Mouse (Mus musculus) heart, embryonic 13.5 days (tissue): Measurements from ENCODE around the gene Cerkl. TPM values are rescaled to one million over a fixed set of nuclear protein-coding genes. Genes with fewer than 3 reads are reported as not detected.

Experiments
- ATAC-seq: fragments of 200-750 bp; cut with Nextera tagmentation; 2 replicates; pipeline ENCODE4 v1.8.0; 2017; ENCODE audit warnings: moderate TSS enrichment; ENCODE audit not compliant: insufficient number of reproducible peaks, low FRiP score, low TSS enrichment; ENCODE audit errors: extremely low read depth
- H3K27ac ChIP-seq: fragments of 300-500 bp; sonication (generic); replicated peaks from 2 replicates; pipeline ENCODE4 v1.5.1; 2015; ENCODE audit warnings: moderate library complexity, mild to moderate bottlenecking, inconsistent platforms
- H3K27me3 ChIP-seq: fragments of 300-500 bp; sonication (generic); replicated peaks from 2 replicates; pipeline ENCODE4 v1.6.1; 2015; ENCODE audit warnings: mild to moderate bottlenecking, inconsistent platforms
- H3K36me3 ChIP-seq: fragments of 300-500 bp; sonication (generic); 2 replicates; pipeline ENCODE4 v1.6.1; 2015; ENCODE audit warnings: mild to moderate bottlenecking, inconsistent platforms
- H3K4me1 ChIP-seq: fragments of 300-500 bp; sonication (generic); 2 replicates; pipeline ENCODE4 v1.6.1; 2015; ENCODE audit warnings: inconsistent platforms
- H3K4me2 ChIP-seq: fragments of 300-500 bp; sonication (generic); 2 replicates; pipeline ENCODE4 v1.6.1; 2015; ENCODE audit warnings: inconsistent platforms, mild to moderate bottlenecking, moderate library complexity
- H3K4me3 ChIP-seq: fragments of 300-500 bp; sonication (generic); 2 replicates; pipeline ENCODE4 v1.5.1; 2015; ENCODE audit warnings: moderate library complexity, mild to moderate bottlenecking, inconsistent platforms
- H3K9ac ChIP-seq: fragments of 300-500 bp; sonication (generic); 2 replicates; pipeline ENCODE4 v1.6.1; 2015; ENCODE audit warnings: inconsistent platforms, mild to moderate bottlenecking, moderate library complexity
- H3K9me3 ChIP-seq: fragments of 300-500 bp; sonication (generic); 2 replicates; pipeline ENCODE4 v1.6.1; 2016; ENCODE audit warnings: inconsistent platforms
- WGBS: fragments of 180-500 bp; shearing (Covaris S2); methylation state at CpG from one replicate; pipeline ENCODE4 v1.1.7; 2015; ENCODE audit warnings: mixed read lengths; 5-methylcytosine and 5-hydroxymethylcytosine counted together
- polyA plus RNA-seq: library from polyadenylated mRNA; unstranded; fragments of >200 nt; fragmentation: Nextera tagmentation; extraction: Ambion mirVana; gene quantifications from 2 replicates; pipeline ENCODE4 v1.2.1, GENCODE M21; 2015

Cerkl gene
- polyA plus RNA-seq, 1 experiment from 2014 or later, result 0.44 TPM

DNA sequence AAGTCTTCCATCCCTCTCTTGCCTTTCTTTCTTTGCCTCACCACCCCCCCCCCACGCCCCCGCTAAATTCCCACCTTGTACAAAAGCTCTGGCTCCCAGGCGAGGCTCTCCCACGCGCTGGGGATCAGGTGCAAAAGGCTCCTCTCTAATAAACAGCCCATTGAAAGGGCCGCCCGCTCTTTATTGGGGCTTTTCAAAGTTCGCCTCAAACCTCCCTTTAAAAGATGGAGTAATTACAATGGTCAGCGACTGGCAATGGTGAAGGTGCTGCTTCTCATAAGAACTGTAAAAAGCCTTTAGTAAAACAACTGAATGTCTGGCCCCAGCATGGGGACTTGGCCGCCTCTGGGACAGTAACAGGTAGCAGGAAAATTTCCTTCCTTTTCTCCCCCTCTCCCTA lies 939 bp downstream of the Cerkl start:
- no peak for ATAC-seq
- Histone ChIP-seq H3K9ac (no peak overlapping the region), H3K36me3 (no peaks in the 10 kb centered on the region), H3K27ac (no peak overlapping the region), H3K27me3 (peaks cover 83% of the 10 kb centered on the region), H3K4me2 (no peak overlapping the region), H3K4me1 (peaks cover 10% of the 10 kb centered on the region), H3K4me3 (no peak overlapping the region), H3K9me3 (no peaks in the 10 kb centered on the region)
- 9% methylated on average over 10 of the region's 10 CpGs for WGBS

DNA sequence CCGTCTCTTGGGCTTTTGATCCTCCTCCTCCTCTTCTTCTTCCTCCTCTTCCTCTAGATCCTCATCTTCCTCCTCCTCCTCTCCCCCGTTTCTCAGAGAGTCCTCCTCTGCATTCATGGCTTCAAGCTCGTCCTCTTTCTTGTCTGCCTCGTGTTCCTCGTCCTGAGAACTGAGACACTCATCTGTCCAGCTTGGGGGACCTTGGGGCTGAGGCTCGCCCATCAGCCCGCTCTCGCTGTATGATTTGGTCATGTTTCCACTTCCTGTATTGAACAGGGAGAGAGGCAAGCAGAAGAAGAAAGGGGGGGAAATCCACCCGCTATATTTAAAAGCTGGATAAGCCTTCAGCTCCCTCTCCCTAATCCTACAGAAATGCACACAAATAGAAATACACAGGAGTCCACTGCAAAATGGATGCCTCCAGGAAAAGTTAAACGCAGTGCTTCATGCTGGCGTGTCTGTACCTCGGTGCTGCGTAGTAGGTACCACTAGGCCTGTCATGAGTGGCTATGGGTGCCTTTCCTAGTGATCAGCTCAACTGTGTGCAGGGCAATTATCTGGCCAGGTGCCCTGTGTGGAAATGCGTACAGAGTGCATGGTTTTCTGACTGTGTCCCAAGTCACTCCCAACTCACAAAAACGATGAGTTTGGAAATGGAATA lies 1.7 kb downstream of the Cerkl start:
- ATAC-seq, result no peak
- Histone ChIP-seq H3K27me3 (peaks cover 76% of the 10 kb centered on the region), H3K27ac (no peak overlapping the region), H3K36me3 (no peaks in the 10 kb centered on the region), H3K4me1 (peaks cover 10% of the 10 kb centered on the region), H3K4me2 (no peak overlapping the region), H3K9ac (no peak overlapping the region), H3K4me3 (no peak overlapping the region), H3K9me3 (no peaks in the 10 kb centered on the region)
- 20% methylated on average over 15 of the region's 15 CpGs for WGBS

DNA sequence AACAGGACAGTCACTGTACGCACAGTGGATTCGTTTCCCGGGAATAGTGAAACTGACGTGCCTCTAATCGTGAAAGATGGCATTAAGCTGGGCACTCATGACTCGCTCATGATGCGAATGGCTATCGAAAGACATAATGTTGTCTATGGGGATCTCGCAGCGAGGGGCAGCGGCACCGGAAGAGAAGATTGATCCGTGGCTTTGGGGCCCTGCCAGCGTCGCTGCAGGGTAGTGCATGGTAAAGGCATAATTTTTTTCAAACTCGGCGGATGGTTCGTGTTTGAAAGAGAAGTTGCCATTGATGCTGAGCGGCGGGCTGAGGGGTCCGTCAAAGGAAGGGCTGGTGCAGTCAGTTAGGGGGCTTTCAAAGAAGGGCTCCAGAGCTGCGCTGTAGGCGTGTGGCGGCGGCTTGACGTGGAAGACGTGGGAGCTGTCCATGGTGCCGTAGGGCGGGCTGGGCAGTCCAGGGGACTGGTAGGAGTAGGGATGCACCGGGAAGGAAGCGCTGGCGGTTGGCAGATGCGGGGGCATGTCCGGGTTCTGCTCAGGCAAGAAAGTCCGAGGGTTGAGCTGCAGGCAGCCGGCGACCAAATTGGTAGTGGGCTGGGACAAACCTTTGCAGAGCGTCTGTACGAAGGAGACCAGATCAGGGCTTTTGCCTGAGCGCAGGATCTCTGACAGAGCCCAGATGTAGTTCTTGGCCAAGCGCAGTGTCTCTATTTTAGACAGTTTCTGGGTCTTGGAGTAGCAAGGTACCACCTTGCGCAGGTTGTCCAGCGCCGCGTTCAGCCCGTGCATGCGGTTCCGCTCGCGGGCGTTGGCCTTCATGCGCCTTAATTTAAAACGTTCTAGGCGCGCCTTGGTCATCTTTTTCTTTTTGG lies 2.4 kb downstream of the Cerkl start:
- Histone ChIP-seq H3K27ac (no peak overlapping the region), H3K36me3 (no peaks in the 10 kb centered on the region), H3K4me1 (peaks cover 10% of the 10 kb centered on the region), H3K9ac (peak overlapping the region; percentile 40; the same call in 1 of the 2 replicates), H3K9me3 (no peaks in the 10 kb centered on the region), H3K4me2 (peak overlapping the region; percentile 93), H3K4me3 (peak overlapping the region; percentile 58), H3K27me3 (peaks cover 68% of the 10 kb centered on the region)
- 3% methylated on average over 54 of the region's 55 CpGs for WGBS
- ATAC-seq, result no peak

DNA sequence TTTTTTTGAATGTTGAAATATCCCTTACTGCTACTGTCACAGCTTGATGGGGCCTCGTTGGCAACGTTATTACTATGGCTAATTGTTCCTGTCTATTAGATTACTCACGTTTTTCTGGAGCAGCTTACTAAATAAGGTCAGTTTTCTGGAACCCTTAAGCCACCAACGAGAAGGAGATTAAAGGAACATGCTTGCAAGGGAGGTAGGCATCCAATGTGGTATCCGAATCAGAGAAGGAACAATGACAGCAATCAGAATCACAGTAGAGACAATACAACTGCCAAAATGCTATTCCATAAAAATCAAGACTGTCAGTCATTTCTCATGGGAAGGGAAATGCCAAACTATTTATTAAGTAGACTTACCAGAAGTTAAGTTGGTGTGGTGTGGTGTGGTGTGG lies 5.1 kb downstream of the Cerkl start:
- H3K9me3 ChIP-seq, result no peaks in the 10 kb centered on the region
- H3K4me2 ChIP-seq, result no peak overlapping the region
- peaks cover 41% of the 10 kb centered on the region for H3K27me3 ChIP-seq
- H3K36me3 ChIP-seq, result no peaks in the 10 kb centered on the region
- no peak overlapping the region for H3K27ac ChIP-seq
- no peak overlapping the region for H3K9ac ChIP-seq
- 46% methylated on average over 5 of the region's 5 CpGs for WGBS
- no peak overlapping the region for H3K4me3 ChIP-seq
- ATAC-seq, result no peak
- peaks cover 6% of the 10 kb centered on the region for H3K4me1 ChIP-seq

GRCm38 (mm10) chr2:79450684-79451394 lies 5.7 kb downstream of the Cerkl start:
- Histone ChIP-seq H3K4me3 (no peak overlapping the region), H3K27me3 (peaks cover 35% of the 10 kb centered on the region), H3K9me3 (no peaks in the 10 kb centered on the region), H3K4me2 (no peak overlapping the region), H3K9ac (no peak overlapping the region), H3K4me1 (peaks cover 5% of the 10 kb centered on the region), H3K36me3 (no peaks in the 10 kb centered on the region), H3K27ac (no peak overlapping the region)
- 65% methylated on average over 4 of the region's 4 CpGs for WGBS
- ATAC-seq, result no peak

DNA sequence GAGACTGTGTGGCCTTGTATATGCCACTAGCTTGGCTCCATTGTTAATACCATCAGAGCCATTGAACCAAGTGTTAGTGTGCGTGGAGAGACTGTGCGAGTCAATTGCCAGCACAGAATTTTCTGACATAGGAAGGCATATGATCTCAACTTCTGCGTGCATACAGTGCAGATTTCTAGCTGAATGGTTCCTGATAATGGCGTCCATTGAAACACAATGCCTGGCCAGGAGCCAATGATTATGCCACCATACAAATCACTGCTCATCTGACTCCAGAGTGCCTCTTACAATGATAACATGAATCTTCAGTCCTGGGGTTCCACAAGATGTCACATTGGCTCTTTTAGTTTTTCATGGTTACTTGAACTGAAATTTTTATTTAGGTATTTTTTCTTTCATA lies 7.2 kb downstream of the Cerkl start:
- no peak overlapping the region for H3K9ac ChIP-seq
- whole genome bisulfite sequencing, result 61% methylated on average over 4 of the region's 4 CpGs
- no peak for ATAC-seq

DNA sequence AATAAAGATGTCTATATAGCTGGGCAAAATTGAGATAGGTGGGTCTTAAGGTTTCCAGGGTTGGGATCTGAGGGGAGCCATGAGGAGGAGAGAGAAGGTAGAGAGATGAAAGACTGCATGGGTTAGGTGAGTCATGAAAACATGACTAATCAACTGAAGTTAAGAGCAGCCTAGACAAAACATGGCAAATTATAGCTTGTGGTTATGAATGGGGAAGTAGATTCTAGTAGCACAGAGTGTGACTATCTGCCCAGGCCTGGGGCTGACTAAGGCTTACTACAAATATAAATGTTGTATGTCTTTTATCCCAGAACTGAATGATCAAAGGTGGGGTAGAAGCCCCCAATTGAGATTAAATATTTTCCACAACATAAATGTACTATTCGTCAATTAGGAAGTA lies 9.4 kb downstream of the Cerkl start:
- 55% methylated on average over 1 of the region's 1 CpGs for WGBS

More for the DNA sequence above, 7.2 kb downstream of the Cerkl start:
- H3K9me3 ChIP-seq, result no peaks in the 10 kb centered on the region
- H3K27me3 ChIP-seq, result peaks cover 21% of the 10 kb centered on the region
- H3K27ac ChIP-seq, result no peak overlapping the region
- no peak overlapping the region for H3K4me2 ChIP-seq
- H3K36me3 ChIP-seq, result no peaks in the 10 kb centered on the region
- H3K4me3 ChIP-seq, result no peak overlapping the region
- peaks cover 5% of the 10 kb centered on the region for H3K4me1 ChIP-seq

DNA sequence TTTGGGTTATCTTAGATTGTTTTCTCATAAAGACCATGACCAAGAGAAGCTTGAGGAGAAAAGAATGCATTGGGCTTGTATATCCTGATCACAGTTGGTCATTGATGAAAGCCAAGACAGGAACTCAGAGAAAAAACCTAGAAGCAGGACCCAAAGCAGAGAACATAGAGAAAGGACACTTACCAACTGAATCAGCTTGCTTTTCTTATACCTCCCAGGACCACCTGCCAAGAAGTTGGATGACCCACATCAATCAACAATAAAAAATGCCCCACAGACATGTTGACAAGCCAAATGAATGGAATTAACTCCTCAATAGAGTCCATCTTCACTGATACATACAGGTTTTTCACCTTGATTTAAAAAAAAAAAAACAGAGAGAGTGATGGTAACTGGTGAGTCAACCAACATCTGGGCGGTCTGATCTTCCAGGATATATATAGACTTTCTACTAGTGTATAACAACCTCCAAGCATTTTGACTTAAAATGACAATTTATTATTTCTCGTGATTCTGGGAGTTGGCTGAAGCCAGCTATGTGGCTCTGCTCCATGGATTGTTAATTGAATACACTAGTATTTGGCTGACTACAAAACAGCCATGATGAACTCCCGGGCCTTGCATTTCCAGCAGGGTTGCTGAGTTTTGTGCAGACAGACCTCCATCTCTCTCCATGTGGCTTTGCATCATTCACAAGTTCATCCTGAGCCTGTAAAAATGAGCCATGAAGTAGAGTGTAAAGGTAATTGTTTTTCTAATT lies 12.5 kb downstream of the Cerkl start:
- H3K27me3 ChIP-seq, result no peaks in the 10 kb centered on the region
- H3K9me3 ChIP-seq, result no peaks in the 10 kb centered on the region
- ATAC-seq, result no peak
- H3K36me3 ChIP-seq, result no peaks in the 10 kb centered on the region
- H3K27ac ChIP-seq, result no peak overlapping the region
- H3K4me1 ChIP-seq, result no peaks in the 10 kb centered on the region
- 71% methylated on average over 3 of the region's 3 CpGs for whole genome bisulfite sequencing
- H3K9ac ChIP-seq, result no peak overlapping the region
- no peak overlapping the region for H3K4me2 ChIP-seq
- H3K4me3 ChIP-seq, result no peak overlapping the region

More for the DNA sequence above, 9.4 kb downstream of the Cerkl start:
- no peak for ATAC-seq
- Histone ChIP-seq H3K4me2 (no peak overlapping the region), H3K9ac (no peak overlapping the region), H3K9me3 (no peaks in the 10 kb centered on the region), H3K4me1 (no peaks in the 10 kb centered on the region), H3K27me3 (peaks cover 8% of the 10 kb centered on the region), H3K27ac (no peak overlapping the region), H3K4me3 (no peak overlapping the region), H3K36me3 (no peaks in the 10 kb centered on the region)

DNA sequence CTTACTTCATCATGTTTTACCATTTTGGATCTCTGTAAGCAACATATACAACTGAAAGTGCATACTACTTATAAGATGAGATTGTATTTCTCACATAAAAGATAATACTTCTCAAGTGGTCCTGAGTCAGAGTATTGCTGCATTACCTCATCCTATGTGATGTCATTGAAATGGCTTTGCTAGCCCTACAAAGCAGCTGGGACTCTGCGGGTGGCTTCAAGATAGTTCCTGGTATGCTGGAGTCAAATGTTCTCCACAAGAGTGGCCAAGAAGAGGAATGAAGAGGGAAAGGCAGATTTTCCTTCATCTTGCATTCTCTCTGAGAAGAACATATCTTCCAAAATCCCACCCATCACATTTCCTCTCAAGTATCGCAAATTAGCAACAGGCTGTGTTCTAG lies 13.2 kb downstream of the Cerkl start:
- H3K4me3 ChIP-seq, result no peak overlapping the region
- WGBS, result 75% methylated on average over 2 of the region's 2 CpGs
- H3K27ac ChIP-seq, result no peak overlapping the region
- H3K27me3 ChIP-seq, result no peaks in the 10 kb centered on the region
- ATAC-seq, result no peak
- no peaks in the 10 kb centered on the region for H3K9me3 ChIP-seq
- no peak overlapping the region for H3K4me2 ChIP-seq
- no peak overlapping the region for H3K9ac ChIP-seq
- H3K4me1 ChIP-seq, result no peaks in the 10 kb centered on the region
- no peaks in the 10 kb centered on the region for H3K36me3 ChIP-seq

DNA sequence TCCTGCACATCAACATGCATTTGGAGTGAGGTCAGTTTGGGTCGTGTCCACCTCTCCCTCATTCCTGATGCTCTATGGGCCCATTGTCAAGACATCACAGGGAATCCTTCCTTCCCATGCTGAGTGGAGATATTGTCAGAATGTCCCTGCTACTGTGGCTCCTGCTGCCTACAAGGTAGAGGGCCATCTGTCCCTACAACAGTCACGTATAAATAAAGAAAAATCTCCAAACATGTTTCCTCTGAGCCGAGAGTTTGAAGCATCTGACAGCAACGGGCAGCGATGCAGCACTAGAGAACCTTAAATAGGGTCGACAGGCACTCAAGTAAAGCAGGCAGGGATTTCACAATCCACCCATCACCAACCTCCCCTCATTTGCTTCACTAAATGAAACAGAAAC lies 13.7 kb downstream of the Cerkl start:
- no peak overlapping the region for H3K4me3 ChIP-seq
- H3K27me3 ChIP-seq, result no peaks in the 10 kb centered on the region
- H3K9ac ChIP-seq, result no peak overlapping the region
- no peak for ATAC-seq
- no peak overlapping the region for H3K4me2 ChIP-seq
- H3K4me1 ChIP-seq, result no peaks in the 10 kb centered on the region
- 73% methylated on average over 6 of the region's 6 CpGs for WGBS
- no peaks in the 10 kb centered on the region for H3K36me3 ChIP-seq
- H3K27ac ChIP-seq, result no peak overlapping the region
- H3K9me3 ChIP-seq, result no peaks in the 10 kb centered on the region

DNA sequence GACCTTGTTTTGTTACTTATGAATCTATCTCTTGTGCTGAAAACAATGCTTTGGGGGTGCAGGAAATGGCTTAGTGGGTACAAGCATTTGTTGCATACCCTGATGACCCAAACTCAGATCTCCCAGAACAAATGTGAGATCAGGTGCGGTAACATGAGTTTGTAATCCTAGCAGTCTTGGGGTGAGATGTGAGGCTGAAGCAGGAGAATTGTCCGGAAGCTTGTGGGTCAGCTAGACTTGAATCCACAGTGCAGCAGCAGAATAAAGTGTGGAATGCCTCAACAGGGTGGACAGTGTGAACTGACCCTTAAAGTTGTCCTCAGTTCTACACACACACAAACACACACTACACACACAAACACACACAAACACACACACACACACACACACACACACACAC lies 14.4 kb downstream of the Cerkl start:
- H3K4me3 ChIP-seq, result no peak overlapping the region
- 79% methylated on average over 2 of the region's 2 CpGs for WGBS
- no peak for ATAC-seq
- H3K36me3 ChIP-seq, result no peaks in the 10 kb centered on the region
- H3K27me3 ChIP-seq, result no peaks in the 10 kb centered on the region
- H3K9me3 ChIP-seq, result no peaks in the 10 kb centered on the region
- no peak overlapping the region for H3K4me2 ChIP-seq
- H3K4me1 ChIP-seq, result no peaks in the 10 kb centered on the region
- H3K9ac ChIP-seq, result no peak overlapping the region
- no peak overlapping the region for H3K27ac ChIP-seq
